Mouse (Mus musculus): ENCODE data around the gene Tenm4.

Tenm4 gene

DNA sequence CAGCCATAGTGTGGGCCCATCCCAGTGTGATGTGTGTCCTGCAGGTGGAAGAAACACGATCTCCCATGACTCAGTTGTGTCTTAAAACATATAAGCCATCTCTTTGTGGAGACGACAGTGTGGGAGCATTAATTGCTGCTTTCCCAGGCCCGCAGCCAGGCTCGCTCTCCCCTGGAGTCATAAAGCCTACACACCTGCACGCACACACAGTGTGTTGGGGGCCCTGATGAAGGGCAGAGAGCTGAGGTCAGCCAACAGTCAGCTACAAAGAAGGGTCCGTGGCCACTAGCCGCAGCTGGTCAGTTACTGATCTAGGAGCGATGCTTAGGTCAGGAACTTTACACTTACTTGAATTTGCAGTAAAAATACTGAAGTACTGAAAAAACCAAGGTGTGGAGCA lies 586.0 kb downstream of the Tenm4 start:
- no peak for DNase-seq (ENCODE audit: extremely low read depth, low read depth, low spot score)

DNA sequence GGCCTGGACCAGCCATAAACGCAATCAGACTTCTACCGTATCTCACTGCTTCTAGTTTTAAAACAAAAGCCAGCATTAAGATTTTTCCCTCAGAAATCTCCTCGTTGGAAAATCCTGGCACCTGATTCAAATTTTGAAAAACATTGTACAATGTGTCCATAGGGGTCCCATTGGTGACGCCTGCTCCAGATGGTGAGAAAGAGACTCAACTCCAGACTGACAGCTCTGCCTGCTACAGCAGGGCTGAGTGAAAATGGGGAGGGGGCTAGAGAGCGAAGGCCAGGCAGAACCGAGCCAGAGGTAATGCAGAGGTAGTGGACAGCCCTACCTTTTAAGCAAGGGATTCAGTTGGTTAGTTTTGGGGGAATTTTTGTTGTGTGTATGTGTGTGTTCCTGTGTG lies 589.2 kb downstream of the Tenm4 start:
- no peak for DNase-seq (ENCODE audit: extremely low read depth, low read depth, low spot score)

DNA sequence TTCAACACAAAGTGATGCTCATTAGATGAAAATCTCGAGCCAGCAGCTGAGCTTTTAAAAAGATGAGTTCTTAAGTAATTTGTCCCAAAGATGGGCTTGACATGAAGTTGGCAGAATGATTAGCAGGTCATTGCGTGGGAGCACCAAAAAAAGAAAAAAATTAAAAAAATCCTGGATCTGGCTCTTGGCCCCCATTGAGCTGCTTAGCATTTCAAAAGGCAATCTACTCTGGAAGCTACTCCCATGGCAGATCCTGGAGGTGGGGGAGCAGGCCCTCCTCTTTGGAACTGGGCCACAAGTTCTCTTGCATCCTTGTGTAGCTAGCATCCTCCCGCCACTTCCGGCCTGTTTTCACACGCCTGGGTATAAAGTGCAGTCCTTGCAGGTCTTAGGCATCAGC lies 590.1 kb downstream of the Tenm4 start:
- no peak for DNase-seq (ENCODE audit: extremely low read depth, low read depth, low spot score)

DNA sequence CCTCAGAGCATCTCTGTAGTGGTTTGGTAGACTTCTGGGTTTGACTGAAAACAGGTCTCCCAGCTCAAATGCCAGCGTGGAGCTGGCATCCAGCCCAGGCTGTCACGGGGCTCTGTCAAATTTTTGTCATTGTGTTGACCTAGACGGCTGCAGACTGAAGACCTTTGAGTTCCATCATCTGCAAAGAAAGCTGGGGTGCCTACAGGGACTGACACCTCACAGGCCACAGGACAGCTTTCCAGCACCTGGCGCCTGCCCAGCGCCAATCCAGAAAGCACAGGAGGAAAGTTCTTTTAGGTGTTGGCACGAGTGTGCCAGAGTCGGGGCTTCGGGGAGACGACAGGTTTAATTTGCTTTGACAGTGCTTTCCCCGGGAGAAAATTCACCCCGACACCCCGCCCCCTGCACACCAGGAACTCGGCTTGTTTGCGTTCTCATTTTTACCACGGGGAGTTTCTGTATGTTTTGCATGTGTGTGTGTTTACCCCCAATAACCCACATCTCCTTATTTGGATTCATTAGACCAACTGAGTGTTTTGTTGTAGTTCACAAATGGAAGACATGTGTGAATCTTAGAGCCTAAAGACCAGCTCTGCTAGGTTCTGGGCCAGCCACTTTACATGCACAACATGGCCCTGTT lies 594.4 kb downstream of the Tenm4 start:
- DNase-seq (ENCODE audit: extremely low read depth, low read depth, low spot score), result no peak

DNA sequence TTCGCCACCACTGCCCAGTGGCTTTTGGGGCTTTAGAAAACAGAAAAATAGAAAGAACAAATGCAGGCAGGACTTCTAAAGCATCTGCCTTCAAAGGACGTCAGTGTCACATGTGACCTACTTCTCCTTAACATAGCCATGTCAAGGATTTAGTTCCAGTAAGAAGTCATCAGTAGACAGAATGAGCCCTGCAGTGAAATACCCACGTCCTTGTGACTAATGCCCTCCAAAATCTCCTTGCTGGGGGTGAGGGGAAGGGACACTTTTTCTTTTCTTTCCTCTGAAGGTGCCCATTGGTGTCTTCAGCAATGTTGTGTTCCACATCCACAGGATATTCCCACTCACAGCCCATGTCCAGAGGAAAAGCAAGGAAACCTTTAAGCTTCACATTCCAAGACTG lies 596.0 kb downstream of the Tenm4 start:
- DNase-seq (ENCODE audit: extremely low read depth, low read depth, low spot score), result no peak

- DNase-seq (ENCODE audit: extremely low read depth, low read depth, low spot score), result no peak
Observed at GRCm38 (mm10) chr7:96768718-96769117, 597.7 kb downstream of the Tenm4 start.

DNA sequence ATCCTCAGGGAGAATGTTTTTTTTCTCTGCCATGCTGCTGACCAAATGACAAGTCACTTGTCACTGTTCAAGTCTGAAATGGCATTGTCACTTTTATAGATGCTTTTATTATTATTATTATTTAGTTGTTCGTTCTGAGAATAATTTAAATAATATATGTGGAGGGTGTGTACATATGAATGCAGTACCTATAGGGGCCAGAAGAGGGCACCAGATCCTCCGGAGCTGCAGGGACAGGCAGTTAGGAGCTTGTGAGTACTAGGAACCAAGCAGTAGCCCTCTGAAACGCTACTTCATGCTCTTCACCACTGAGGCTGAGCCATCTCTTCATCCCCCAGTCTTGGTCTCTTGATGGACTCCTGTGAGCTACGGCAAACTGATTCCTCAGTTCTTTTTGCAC lies 598.7 kb downstream of the Tenm4 start:
- no peak for DNase-seq (ENCODE audit: extremely low read depth, low read depth, low spot score)

GRCm38 (mm10) chr7:96772966-96773365 lies 601.9 kb downstream of the Tenm4 start:
- DNase-seq (ENCODE audit: extremely low read depth, low read depth, low spot score), result no peak

DNA sequence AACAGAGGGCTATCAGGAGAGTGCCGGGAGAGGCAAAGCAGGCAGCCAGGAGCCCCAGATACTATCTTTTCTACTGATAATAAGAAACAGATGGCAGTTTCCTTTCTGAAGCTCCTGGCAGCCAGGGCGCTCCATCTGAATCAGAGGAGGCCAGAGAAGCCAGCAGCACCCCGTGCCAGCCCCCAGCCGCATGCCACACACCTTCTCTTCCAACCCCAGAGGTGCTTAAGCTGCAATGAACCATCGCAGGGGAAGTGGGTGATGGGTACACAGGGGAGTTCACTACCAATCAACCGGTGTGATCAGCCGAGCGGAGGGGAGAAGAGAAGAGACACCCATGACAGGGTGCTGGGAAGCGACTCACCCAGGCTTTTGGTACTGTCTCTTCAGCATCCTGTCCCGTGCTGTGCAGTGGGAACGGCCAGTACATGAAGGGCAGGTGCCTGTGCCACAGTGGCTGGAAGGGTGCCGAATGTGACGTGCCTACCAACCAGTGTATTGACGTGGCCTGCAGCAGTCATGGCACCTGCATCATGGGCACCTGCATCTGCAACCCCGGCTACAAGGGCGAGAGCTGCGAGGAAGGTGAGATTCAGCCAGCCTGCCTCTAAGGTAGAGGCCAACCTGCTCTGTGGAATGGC lies 602.7 kb downstream of the Tenm4 start:
- DNase-seq (ENCODE audit: extremely low read depth, low read depth, low spot score), result no peak

DNA sequence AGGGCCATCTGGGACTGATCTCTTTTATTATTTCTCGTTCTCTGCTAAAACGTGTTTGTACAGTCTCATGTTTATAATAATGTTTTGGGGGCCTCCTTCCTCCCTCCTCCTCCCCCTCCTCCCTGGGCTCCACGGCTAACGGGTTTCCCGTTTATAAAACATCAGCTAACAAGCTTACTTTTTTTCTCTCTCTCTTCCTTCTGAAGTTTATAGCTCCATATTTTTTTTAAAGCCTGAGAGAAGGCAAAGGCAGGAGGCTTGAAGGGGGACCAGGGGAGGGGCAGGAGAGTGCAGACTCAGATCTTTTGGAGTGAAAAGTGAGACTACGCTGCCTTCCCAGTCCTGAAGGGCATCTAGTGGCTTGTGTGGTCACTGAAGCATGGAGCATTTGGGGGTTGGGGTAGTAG lies 604.0 kb downstream of the Tenm4 start:
- DNase-seq (ENCODE audit: extremely low read depth, low read depth, low spot score), result no peak

GRCm38 (mm10) chr7:96777938-96778600 lies 607.0 kb downstream of the Tenm4 start:
- DNase-seq (ENCODE audit: extremely low read depth, low read depth, low spot score), result no peak

GRCm38 (mm10) chr7:96778601-96778969 lies 607.5 kb downstream of the Tenm4 start:
- no peak for DNase-seq (ENCODE audit: extremely low read depth, low read depth, low spot score)

DNA sequence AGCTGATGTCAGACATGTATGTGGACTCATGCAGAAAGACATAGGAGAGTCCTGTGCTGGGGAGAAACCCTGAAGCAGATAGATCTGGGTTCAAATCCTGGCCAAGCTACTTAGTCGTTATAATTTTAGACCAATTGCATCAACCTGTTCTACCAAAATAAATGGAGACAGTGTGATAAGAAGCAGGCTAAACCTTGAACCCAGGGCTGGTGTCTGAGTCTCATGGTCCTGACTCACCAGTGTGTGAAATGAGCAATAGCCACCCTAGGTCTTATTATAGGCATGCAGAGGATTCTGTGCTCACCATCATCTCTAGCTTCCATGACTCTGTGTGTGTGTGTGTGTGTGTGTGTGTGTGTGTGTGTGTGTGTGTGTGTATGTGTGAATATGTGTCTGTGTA lies 609.5 kb downstream of the Tenm4 start:
- DNase-seq (ENCODE audit: extremely low read depth, low read depth, low spot score), result no peak

GRCm38 (mm10) chr7:96781068-96781467 lies 610.0 kb downstream of the Tenm4 start:
- no peak for DNase-seq (ENCODE audit: extremely low read depth, low read depth, low spot score)

DNA sequence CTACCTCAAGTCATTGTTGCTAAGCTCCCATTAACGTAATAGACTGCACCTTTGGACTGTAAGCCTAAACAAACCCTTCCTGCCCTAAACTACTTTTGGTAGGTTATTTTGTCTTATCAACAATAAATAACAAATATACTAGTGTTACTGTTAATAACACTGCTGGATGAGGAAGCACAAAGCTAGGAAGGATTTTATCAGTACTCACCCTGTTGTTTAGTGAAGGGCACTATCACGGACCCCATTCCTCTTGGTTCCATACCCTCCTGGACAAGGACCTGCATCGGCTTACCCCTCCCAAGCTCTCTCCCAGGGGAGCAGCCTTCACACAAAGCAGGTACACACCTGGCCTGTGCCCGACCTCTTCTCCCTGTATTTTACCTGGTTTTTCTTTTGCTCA lies 611.6 kb downstream of the Tenm4 start:
- DNase-seq (ENCODE audit: extremely low read depth, low read depth, low spot score), result no peak

DNA sequence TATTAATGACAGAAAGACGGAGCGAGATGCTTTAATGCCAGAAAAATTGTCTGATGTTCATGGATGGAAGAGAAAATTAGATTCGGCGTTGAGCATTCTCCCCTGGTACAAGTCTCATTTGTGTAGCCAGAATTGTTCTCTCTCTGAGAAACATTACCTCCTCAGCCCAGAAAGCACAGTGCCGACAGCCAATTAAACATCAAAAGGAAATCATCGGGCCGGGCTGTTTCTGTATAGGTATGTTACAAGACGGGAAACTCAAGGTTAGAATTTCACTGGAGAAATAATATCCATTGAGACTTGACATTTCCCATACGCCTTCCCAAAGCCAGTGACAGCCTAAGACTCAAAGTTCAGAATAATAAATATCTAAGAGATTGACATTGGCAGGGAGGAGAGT lies 614.8 kb downstream of the Tenm4 start:
- DNase-seq (ENCODE audit: extremely low read depth, low read depth, low spot score), result no peak

DNA sequence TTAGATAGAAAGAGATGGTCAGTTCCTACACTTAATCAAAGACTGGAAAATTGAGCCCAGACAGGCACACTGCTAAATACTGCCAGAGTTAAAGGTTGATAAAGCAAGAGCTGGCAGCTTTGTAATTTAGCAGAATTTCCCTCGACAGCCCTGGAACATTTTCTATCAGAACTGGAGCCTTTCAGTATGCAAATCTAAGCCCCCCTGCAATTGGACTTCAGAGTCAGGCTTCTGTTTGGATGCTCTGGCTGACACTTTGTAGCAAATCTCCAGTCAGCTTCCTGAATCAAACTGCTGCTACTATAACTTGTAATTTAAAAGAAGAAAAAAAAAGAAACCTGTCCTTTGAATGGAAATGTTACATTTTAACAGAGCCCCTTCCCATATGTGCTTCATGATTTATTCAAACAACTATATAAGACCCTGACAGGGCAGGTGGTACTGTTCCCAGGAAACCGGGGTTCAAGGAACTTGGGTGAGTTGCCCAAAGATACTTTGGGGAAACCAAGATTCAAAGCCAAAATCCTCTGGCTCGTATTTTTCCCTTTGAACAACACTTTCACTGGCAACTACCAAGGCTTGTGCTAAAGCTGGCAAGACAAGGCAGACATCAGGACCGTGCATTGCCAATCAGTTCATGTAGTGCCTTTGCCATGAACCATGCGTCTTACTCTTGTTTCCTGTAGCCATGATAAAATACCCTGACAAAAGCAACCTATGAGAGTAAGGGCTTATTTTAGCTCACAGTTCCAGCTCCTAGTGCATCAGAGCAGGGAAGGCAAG lies 615.4 kb downstream of the Tenm4 start:
- DNase-seq (ENCODE audit: extremely low read depth, low read depth, low spot score), result no peak

DNA sequence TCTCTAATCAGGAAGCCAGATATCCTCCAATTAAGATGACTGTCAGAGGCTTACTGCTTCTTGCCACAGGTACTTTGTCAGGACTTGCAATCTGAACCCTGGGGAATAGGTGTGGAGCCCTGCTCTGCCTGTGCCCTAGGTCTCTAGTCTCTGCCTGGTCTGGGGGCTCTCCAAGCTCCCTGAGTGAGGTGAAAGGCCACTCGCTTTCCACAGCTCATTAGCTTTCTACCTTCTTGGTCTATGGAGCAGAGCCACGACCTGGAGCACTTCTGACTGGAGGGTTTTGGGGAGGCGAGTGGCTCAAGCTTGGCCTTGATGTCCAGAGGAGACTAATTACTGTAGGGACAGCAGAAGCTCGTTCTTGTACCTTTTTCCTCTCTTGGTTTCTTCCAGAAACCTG lies 617.1 kb downstream of the Tenm4 start:
- no peak for DNase-seq (ENCODE audit: extremely low read depth, low read depth, low spot score)

GRCm38 (mm10) chr7:96790326-96790725 lies 619.3 kb downstream of the Tenm4 start:
- DNase-seq (ENCODE audit: extremely low read depth, low read depth, low spot score), result no peak

GRCm38 (mm10) chr7:96792456-96793229 lies 621.6 kb downstream of the Tenm4 start:
- no peak for DNase-seq (ENCODE audit: extremely low read depth, low read depth, low spot score)

Data from fat pad, adult 2 months (tissue).